Mouse (Mus musculus) C3H10T1/2 (cell line): ENCODE data around the gene Abcc6. TPM values are rescaled to one million over a fixed set of nuclear protein-coding genes. Genes with fewer than 3 reads are reported as not detected.

ENCODE experiments used
- polyA plus RNA-seq, 2 experiments: library from polyadenylated mRNA; unstranded; fragments of >200 nt; fragmentation: generic; extraction: Trizol; gene quantifications; one replicate each; pipeline ENCODE4 v1.2.1; 2012; ENCODE audit warnings: missing spikeins in 2 of 2

Abcc6 gene
- under 1 TPM in 1 of 2 experiments, not detected in 1; 0.01 TPM for polyA plus RNA-seq

DNA sequence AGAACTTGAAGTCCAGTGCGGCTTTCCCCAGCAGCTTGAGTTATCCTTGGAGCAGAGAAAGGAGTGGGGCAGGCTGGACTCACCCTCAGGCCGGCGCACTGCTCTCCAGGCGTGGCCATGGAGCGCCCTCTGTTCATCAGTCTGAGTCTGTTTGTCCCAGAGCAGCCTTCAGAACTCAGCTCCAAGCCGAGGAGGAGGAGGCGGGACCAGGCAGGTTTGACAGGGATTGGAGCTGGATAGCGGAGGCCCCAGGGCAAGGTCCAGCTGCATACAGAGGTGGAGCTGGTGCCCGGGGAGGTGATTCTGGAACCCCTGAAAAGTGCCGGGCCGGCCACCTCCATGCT lies at the start of gene Abcc6:
Abcc6 (minus strand) TSS at position 158 of the 344 bp plus-strand sequence.

DNA sequence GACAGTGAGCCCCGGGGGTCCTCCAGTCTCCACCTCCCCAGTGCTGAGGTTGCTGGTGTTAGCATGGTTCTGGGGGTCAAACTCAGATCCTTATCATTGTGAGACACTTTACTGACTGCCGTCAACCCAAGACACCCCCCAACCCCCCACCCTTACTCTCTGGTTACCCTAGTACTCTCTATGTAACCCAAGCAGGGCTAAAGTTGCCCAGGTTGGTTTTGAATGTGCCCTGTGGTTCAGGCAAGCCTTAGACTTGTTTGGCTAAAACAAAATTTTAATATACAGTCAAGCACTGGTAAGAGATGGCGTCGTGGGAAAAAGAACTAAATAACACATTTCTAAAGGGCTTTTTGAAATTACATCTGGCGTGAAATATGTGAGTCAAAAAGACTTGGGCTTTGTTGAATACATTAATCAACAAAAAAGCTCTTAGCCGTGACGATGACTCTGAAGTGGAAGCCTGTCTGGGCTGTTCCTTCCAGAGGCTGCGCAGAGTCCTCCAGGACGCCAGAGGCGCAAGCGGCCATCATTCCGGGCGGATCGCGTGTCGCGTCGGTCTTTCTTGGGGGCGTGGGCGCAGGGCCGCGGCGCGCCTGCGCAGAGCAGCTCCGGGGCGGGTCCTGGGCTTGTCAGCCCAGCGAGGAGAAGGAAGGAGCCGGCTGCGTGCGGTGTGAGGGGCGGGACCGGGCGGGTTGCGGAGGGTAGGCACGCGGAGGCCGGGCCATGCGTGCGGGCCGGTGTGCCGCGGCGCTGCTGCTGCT lies 3.2 kb upstream of the Abcc6 start, which contains the start of gene Nomo1:
Nomo1 (plus strand) TSS at position 590 of the 761 bp plus-strand sequence.

DNA sequence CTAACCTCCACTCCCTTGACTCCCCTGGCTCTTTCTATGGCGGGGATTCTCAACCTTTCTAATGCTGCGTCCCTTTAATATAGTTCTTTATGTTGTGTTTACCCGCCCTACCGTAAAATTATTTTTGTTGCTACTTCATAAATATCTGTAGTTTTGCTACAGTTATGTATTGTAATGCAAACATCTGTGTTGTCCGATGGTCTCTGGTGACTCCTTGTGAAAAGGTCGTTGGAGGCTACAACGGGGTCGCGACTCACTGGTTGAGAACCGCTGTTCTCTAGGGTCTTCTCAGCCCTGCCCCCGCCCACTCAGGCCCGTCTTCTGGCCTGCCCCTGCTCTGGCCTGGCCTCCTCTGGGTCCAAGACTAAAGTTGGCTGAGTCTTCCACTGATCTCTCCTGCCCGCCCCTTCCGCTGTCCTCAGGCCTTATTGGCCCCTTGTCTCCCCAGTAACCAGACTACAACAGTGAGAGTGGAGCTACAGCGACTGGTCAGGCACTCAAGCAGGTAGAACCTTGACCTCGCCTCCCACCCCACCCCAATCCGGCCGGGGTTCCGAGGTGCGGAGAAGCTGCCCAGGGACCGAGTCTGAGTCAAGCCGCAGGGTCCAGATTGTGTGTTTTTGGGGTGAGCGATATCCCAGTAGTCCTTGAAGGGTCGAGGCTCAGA lies 106.2 kb downstream of the Abcc6 start, which contains the start of gene Ccdc114:
Ccdc114 (plus strand) TSS at position 311 of the 667 bp plus-strand sequence.

DNA sequence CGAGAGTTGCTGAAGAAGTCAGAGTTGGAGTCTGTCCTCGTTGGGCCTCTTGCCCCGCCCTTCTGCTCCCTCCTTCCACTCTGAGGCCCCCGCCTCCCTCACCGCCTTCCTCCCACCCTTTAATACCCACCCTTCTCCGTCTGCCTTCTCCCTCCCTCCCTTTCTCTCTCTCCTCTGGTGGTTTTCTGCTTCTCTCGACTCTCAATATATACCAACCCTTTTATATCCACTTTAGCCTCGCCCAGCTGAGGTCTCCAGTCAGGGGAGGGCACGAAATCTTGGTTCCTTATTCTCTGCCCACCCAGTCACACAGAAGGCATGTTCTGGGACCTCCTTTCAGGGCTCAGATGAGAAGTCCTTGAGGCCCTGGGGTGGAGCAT lies 108.9 kb downstream of the Abcc6 start, which contains the start of gene Emp3:
Emp3 (minus strand) TSS at position 163 of the 380 bp plus-strand sequence.

Other genes with a start within 250 kb of the Abcc6 start
- under 1 TPM; 0.12 to 0.25 TPM for gene Lmtk3, start 246.6 kb downstream of the Abcc6 start, polyA plus RNA-seq
- gene Sult2b1, start 245.6 kb downstream of the Abcc6 start, polyA plus RNA-seq, result under 1 TPM; 0.11 to 0.41 TPM
- gene Cyth2, start 215.7 kb downstream of the Abcc6 start, polyA plus RNA-seq, result 100 to 1,000 TPM; 107 to 115 TPM
- under 1 TPM; 0.09 to 0.12 TPM for gene Kcnj14, start 205.5 kb downstream of the Abcc6 start, polyA plus RNA-seq
- 10 to 100 TPM; 21.2 to 84.5 TPM for gene Grwd1, start 199.4 kb downstream of the Abcc6 start, polyA plus RNA-seq
- 100 to 1,000 TPM; 128 to 197 TPM for gene Kdelr1, start 157.5 kb downstream of the Abcc6 start, polyA plus RNA-seq
- 1 to 10 TPM in 1 of 2 experiments, under 1 TPM in 1; 0.42 to 2.0 TPM for gene Grin2d, start 151.9 kb downstream of the Abcc6 start, polyA plus RNA-seq
- 1 to 10 TPM in 1 of 2 experiments, under 1 TPM in 1; 0.63 to 2.8 TPM for gene Syngr4, start 133.6 kb downstream of the Abcc6 start, polyA plus RNA-seq
- gene Tmem143, start 133.4 kb downstream of the Abcc6 start, polyA plus RNA-seq, result 10 to 100 TPM in 1 of 2 experiments, 1 to 10 TPM in 1; 6.6 to 20.6 TPM
- gene Emp3, start 108.9 kb downstream of the Abcc6 start, polyA plus RNA-seq, result 1,000 to 10,000 TPM in 1 of 2 experiments, 100 to 1,000 TPM in 1; 899 to 1,094 TPM
- gene Ccdc114, start 106.2 kb downstream of the Abcc6 start, polyA plus RNA-seq, result under 1 TPM; 0.41 to 0.73 TPM
- gene Nomo1, start 3.4 kb upstream of the Abcc6 start, polyA plus RNA-seq, result 10 to 100 TPM; 22.3 to 32.0 TPM
- gene Kcnj11, start 70.5 kb upstream of the Abcc6 start, polyA plus RNA-seq, result not detected
- gene Abcc8, start 149.7 kb upstream of the Abcc6 start, polyA plus RNA-seq, result under 1 TPM in 1 of 2 experiments, not detected in 1; 0.13 TPM
- gene Ush1c, start 208.2 kb upstream of the Abcc6 start, polyA plus RNA-seq, result not detected
- gene Otog, start 210.7 kb upstream of the Abcc6 start, polyA plus RNA-seq, result under 1 TPM; under 0.01 to 0.04 TPM